Mouse (Mus musculus) liver, adult 10 weeks (tissue): ENCODE data around the gene Actr2. TPM values are rescaled to one million over a fixed set of nuclear protein-coding genes. Genes with fewer than 3 reads are reported as not detected.

ENCODE experiments used
- polyA plus RNA-seq: library from polyadenylated mRNA; stranded (reverse); fragments of 350-450 nt; fragmentation: Illumina TruSeq; extraction: RNeasy Lipid Tissue Mini Kit (QIAGEN cat#74804); gene quantifications from one replicate; pipeline ENCODE4 v1.2.3, GENCODE M21; 2014; ENCODE audit warnings: low read depth, low replicate concordance

The Actr2 gene
- polyA plus RNA-seq = 139 TPM

GRCm38 (mm10) chr11:20112741-20113480 lies at the start of gene Actr2:
Gene Actr2 (minus strand): TSS chr11:20112913.

Other genes starting within 250 kb of the Actr2 start
- gene Spred2, start 188.5 kb downstream of the Actr2 start, polyA plus RNA-seq = 6.4 TPM
- gene Rab1a, start 88.5 kb upstream of the Actr2 start, polyA plus RNA-seq = 292 TPM
- gene Cep68, start 136.5 kb upstream of the Actr2 start, polyA plus RNA-seq = 8.1 TPM
- 1.4 TPM for gene Slc1a4, start 219.8 kb upstream of the Actr2 start, polyA plus RNA-seq